Mouse (Mus musculus): Measurements from ENCODE around the gene Cuedc1. TPM values are rescaled to one million over a fixed set of nuclear protein-coding genes. Genes with fewer than 3 reads are reported as not detected.

The Cuedc1 gene
- total and polyA plus RNA-seq, 2 experiments from 2014 or later, result 37.5 to 38.8 TPM

GRCm38 (mm10) chr11:88089150-88089549 is 8.7 kb upstream of the Cuedc1 start:
- TF ChIP-seq CTCF (IDR thresholded peaks at IDR 0.05), result no peak

DNA sequence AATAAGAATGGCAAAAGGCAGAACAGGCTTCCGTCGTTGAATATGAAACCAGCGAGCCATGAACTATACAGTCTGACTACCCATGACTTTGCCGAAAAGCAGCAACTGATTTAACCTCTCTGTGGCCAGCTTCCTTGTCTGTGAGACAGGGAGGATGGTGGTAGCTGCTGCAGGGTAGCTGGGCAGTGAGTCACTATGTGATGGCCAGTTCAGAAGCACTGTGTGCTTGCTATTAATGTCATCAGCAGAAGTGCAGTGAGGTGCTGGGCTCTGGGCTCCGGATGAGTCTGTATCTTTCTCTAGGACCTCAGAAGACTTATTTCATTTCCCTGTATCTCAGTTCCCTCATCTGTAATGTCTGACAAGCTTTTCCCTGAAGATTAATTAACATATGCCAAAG is 7.6 kb upstream of the Cuedc1 start:
- H3K36me3 ChIP-seq (ENCODE audit: insufficient read depth, low read length), result 0 out of 2 replicates have a peak, but pooled peaks cover 2% of the 10 kb centered on the region
- H3K9ac ChIP-seq (replicated peaks; ENCODE audit: low read length, poor library complexity, severe bottlenecking), result no peak overlapping the region
- WGBS, result 79% methylated on average over 5 of the region's 5 CpGs
- no peak for ATAC-seq (ENCODE audit: low FRiP score)
- TF ChIP-seq CTCF (IDR thresholded peaks at IDR 0.05), result no peak
- no peak overlapping the region for H3K4me2 ChIP-seq (ENCODE audit: low read depth, low read length, poor library complexity, severe bottlenecking)
- H3K27ac ChIP-seq (ENCODE audit: low read depth, low read length), result no peak overlapping the region
- no peaks in the 10 kb centered on the region for H3K4me1 ChIP-seq (ENCODE audit: insufficient read depth, low read length)
- no peaks in the 10 kb centered on the region for H3K27me3 ChIP-seq (ENCODE audit: insufficient read depth, low read length)
- H3K9me3 ChIP-seq (ENCODE audit: low read length), result no peaks in the 10 kb centered on the region
- DNase-seq (ENCODE audit: low spot score), result no peak
- H3K4me3 ChIP-seq (ENCODE audit: low read depth, low read length), result no peak overlapping the region

More at GRCm38 (mm10) chr11:88089150-88089549, 8.7 kb upstream of the Cuedc1 start:
- no peak for ATAC-seq (ENCODE audit: low FRiP score)
- H3K9ac ChIP-seq (replicated peaks; ENCODE audit: low read length, poor library complexity, severe bottlenecking), result no peak overlapping the region
- H3K4me3 ChIP-seq (ENCODE audit: low read depth, low read length), result no peak overlapping the region
- H3K4me2 ChIP-seq (ENCODE audit: low read depth, low read length, poor library complexity, severe bottlenecking), result no peak overlapping the region
- 65% methylated on average over 5 of the region's 5 CpGs for WGBS
- H3K27ac ChIP-seq (ENCODE audit: low read depth, low read length), result no peak overlapping the region
- H3K36me3 ChIP-seq (ENCODE audit: insufficient read depth, low read length), result 0 out of 2 replicates have a peak, but pooled peaks cover 7% of the 10 kb centered on the region
- H3K27me3 ChIP-seq (ENCODE audit: insufficient read depth, low read length), result no peaks in the 10 kb centered on the region
- no peak for DNase-seq (ENCODE audit: low spot score)
- H3K9me3 ChIP-seq (ENCODE audit: low read length), result no peaks in the 10 kb centered on the region
- H3K4me1 ChIP-seq (ENCODE audit: insufficient read depth, low read length), result no peaks in the 10 kb centered on the region

DNA sequence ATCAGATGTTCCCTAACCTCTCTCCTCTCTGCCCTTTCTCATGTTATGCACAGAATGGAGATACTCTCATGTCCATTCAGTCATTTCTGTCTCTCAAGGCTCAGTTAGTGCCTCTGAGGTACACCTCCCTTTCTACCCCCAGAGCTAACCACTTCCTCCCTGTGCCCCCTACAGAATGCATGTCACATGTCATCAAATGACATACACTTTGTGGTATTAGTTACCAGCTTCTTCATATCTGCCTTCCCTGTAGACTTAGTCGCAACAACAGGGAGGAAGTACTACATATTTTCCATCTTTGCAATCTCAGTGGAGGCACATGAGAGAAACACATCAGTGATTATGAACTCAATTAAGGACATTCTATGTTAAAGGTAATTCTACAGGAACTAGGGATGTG is 5.9 kb upstream of the Cuedc1 start:
- no peak overlapping the region for H3K4me3 ChIP-seq (ENCODE audit: low read depth, low read length)
- H3K4me1 ChIP-seq (ENCODE audit: insufficient read depth, low read length), result no peaks in the 10 kb centered on the region
- ATAC-seq (ENCODE audit: low FRiP score), result no peak
- no peak overlapping the region for H3K4me2 ChIP-seq (ENCODE audit: low read depth, low read length, poor library complexity, severe bottlenecking)
- TF ChIP-seq CTCF (IDR thresholded peaks at IDR 0.05), result no peak
- no peak for DNase-seq (ENCODE audit: low spot score)
- 96% methylated on average over 1 of the region's 1 CpGs for WGBS
- H3K36me3 ChIP-seq (ENCODE audit: insufficient read depth, low read length), result no peaks in the 10 kb centered on the region
- no peaks in the 10 kb centered on the region for H3K9me3 ChIP-seq (ENCODE audit: low read length)
- no peak overlapping the region for H3K9ac ChIP-seq (replicated peaks; ENCODE audit: low read length, poor library complexity, severe bottlenecking)
- no peak overlapping the region for H3K27ac ChIP-seq (ENCODE audit: low read depth, low read length)
- no peaks in the 10 kb centered on the region for H3K27me3 ChIP-seq (ENCODE audit: insufficient read depth, low read length)

- peak overlapping the region; percentile 13; the same call in 1 of the 2 replicates for H3K27ac ChIP-seq (ENCODE audit: low read depth, low read length)
- 27% methylated on average over 4 of the region's 4 CpGs for WGBS
- no peak overlapping the region for H3K4me3 ChIP-seq (ENCODE audit: low read depth, low read length)
- DNase-seq (ENCODE audit: low spot score) (no peak), ATAC-seq (ENCODE audit: low FRiP score) (no peak)
- no peaks in the 10 kb centered on the region for H3K27me3 ChIP-seq (ENCODE audit: insufficient read depth, low read length)
- H3K9me3 ChIP-seq (ENCODE audit: low read length), result no peaks in the 10 kb centered on the region
- H3K4me1 ChIP-seq (ENCODE audit: insufficient read depth, low read length), result peaks cover 10% of the 10 kb centered on the region
- TF ChIP-seq CTCF (IDR thresholded peaks at IDR 0.05), result no peak
- no peak overlapping the region for H3K4me2 ChIP-seq (ENCODE audit: low read depth, low read length, poor library complexity, severe bottlenecking)
- H3K9ac ChIP-seq (replicated peaks; ENCODE audit: low read length, poor library complexity, severe bottlenecking), result no peak overlapping the region
- no peaks in the 10 kb centered on the region for H3K36me3 ChIP-seq (ENCODE audit: insufficient read depth, low read length)
These were observed 685 bp upstream of the Cuedc1 start for GRCm38 (mm10) chr11:88097173-88097572.

DNA sequence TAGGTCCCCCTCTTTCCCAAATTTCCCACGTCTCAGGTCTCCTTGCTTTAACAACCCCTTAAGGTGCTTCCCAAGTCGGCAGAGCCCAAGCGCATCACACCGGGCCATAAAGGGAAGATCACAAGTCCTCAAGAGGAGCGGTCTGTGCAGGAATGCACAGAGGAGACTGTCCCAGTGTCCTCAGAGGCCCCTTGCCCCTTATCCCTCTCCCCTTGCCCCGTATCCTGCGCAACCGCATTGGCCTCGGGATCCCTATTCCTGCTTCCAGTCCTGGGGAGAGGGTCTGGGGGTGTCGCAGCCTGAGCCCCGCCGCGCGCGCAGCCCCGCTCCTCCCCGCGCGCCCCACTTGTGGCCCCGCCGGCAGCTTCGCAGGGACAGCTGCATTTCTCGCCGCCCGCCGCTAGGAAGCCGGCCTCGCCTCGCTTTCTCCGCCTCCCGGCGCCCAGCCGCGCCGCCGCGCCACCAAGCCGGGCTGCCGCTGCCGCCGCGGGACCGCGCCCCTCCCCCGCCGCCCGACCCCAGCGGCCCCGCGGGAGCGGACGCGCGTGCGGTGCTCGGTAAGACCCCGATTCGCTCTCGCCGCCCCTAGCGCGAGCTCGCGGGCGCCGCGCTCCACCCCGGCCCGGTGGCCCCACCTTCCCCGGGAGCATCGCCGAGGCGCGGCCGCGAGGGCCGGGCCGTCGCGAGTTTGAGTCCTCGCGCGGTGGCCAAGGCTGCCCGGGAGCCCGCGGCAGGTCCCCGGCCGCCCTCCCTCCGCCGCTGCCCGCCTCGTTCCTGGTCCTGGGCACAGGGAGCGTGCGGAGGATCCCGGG is 1.1 kb downstream of the Cuedc1 start:
- peak; percentile 54 for TF ChIP-seq CTCF (IDR thresholded peaks at IDR 0.05)
- no peaks in the 10 kb centered on the region for H3K9me3 ChIP-seq (ENCODE audit: low read length)
- peak overlapping the region; percentile 87 for H3K4me3 ChIP-seq (ENCODE audit: low read depth, low read length)
- peak overlapping the region; percentile 90 for H3K27ac ChIP-seq (ENCODE audit: low read depth, low read length)
- peak overlapping the region; percentile 85 for H3K4me2 ChIP-seq (ENCODE audit: low read depth, low read length, poor library complexity, severe bottlenecking)
- H3K4me1 ChIP-seq (ENCODE audit: insufficient read depth, low read length), result peaks cover 10% of the 10 kb centered on the region
- H3K36me3 ChIP-seq (ENCODE audit: insufficient read depth, low read length), result no peaks in the 10 kb centered on the region
- H3K9ac ChIP-seq (replicated peaks; ENCODE audit: low read length, poor library complexity, severe bottlenecking), result peak overlapping the region; percentile 94
- H3K27me3 ChIP-seq (ENCODE audit: insufficient read depth, low read length), result no peaks in the 10 kb centered on the region
- WGBS, result under 1% methylated on average over 57 of the region's 95 CpGs
- ATAC-seq (ENCODE audit: low FRiP score) (peak; percentile 75), DNase-seq (ENCODE audit: low spot score) (peak; percentile 73)

GRCm38 (mm10) chr11:88099599-88100023 is 1.8 kb downstream of the Cuedc1 start:
- H3K4me2 ChIP-seq (ENCODE audit: low read depth, low read length, poor library complexity, severe bottlenecking), result peak overlapping the region; percentile 85
- WGBS, result under 1% methylated on average over 36 of the region's 38 CpGs
- H3K4me3 ChIP-seq (ENCODE audit: low read depth, low read length), result peak overlapping the region; percentile 87
- H3K9me3 ChIP-seq (ENCODE audit: low read length), result no peaks in the 10 kb centered on the region
- H3K4me1 ChIP-seq (ENCODE audit: insufficient read depth, low read length), result peaks cover 10% of the 10 kb centered on the region
- ATAC-seq (ENCODE audit: low FRiP score) (peak; percentile 22), DNase-seq (ENCODE audit: low spot score) (peak; percentile 66)
- no peak for TF ChIP-seq CTCF (IDR thresholded peaks at IDR 0.05)
- peak overlapping the region; percentile 94 for H3K9ac ChIP-seq (replicated peaks; ENCODE audit: low read length, poor library complexity, severe bottlenecking)
- H3K27ac ChIP-seq (ENCODE audit: low read depth, low read length), result peak overlapping the region; percentile 90
- no peaks in the 10 kb centered on the region for H3K36me3 ChIP-seq (ENCODE audit: insufficient read depth, low read length)
- H3K27me3 ChIP-seq (ENCODE audit: insufficient read depth, low read length), result no peaks in the 10 kb centered on the region

Data from midbrain, postnatal 0 days (tissue).